Mouse (Mus musculus) megakaryocyte, embryonic 14.5 days (primary cell): ENCODE results near the gene Zfp524.

Experiments used
- FLI1 ChIP-seq: IDR thresholded peaks from 2 replicates; pipeline ENCODE4 v1.6.1; 2012; ENCODE audit warnings: low read length, inconsistent platforms, mixed read lengths
- GATA1 ChIP-seq: IDR thresholded peaks from 3 replicates; pipeline ENCODE4 v1.6.1; 2012; ENCODE audit warnings: mixed read lengths, low read length, inconsistent platforms, borderline replicate concordance

DNA sequence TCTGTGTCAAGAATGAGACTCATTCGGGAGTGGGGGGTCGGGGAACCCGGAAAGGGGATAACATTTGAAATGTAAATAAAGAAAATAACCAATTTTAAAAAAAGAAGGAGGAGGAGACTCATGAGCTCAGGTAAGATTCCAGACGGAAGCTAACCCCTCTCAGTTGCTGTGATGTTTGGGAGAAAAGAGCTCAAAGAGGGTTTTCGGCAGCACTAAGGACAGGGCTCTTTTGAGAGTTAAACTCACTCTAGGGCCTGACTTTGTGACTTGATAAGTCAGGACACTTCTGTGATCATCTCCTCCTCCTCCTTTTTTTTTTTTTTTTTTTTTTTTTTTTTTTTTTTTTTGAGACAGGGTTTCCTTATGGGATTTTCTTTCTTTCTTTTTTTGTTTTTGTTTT is 24.7 kb downstream of the Zfp524 start:
- TF ChIP-seq GATA1: no peak
- no peak for TF ChIP-seq FLI1
